Mouse (Mus musculus): ENCODE results near the gene Gm19668. TPM values are rescaled to one million over a fixed set of nuclear protein-coding genes. Genes with fewer than 3 reads are reported as not detected.

The Gm19668 gene
- not detected for polyA plus RNA-seq (2014; fragmentation: Illumina TruSeq; extraction: RNeasy Lipid Tissue Mini Kit (QIAGEN cat#74804); ENCODE audit: low read depth, low replicate concordance)

GRCm38 (mm10) chr10:77798921-77799508 lies at the start of gene Gm19668:
TSS of gene Gm19668 (minus strand) at chr10:77799133.

GRCm38 (mm10) chr10:77846503-77846902 lies 47.6 kb upstream of the Gm19668 start, which contains the start of gene Gm36176:
TSS of gene Gm36176 (plus strand) at chr10:77846803.

GRCm38 (mm10) chr10:77835647-77836046 lies 36.7 kb upstream of the Gm19668 start, which contains the start of gene Krtap10-10:
TSS of gene Krtap10-10 (plus strand) at chr10:77835947.

GRCm38 (mm10) chr10:77826951-77827350 lies 28.0 kb upstream of the Gm19668 start, which contains the start of gene Krtap10-4:
TSS of gene Krtap10-4 (minus strand) at chr10:77827095.

GRCm38 (mm10) chr10:77814382-77814781 lies 15.4 kb upstream of the Gm19668 start, which contains the start of gene Gm2696:
TSS of gene Gm2696 (plus strand) at chr10:77814682.

GRCm38 (mm10) chr10:77811743-77812142 lies 12.8 kb upstream of the Gm19668 start, which contains the start of gene Gm9507:
TSS of gene Gm9507 (minus strand) at chr10:77811843.

GRCm38 (mm10) chr10:77794976-77795375 lies 4.0 kb downstream of the Gm19668 start, which contains the start of gene Gm9639:
TSS of gene Gm9639 (minus strand) at chr10:77795076.

GRCm38 (mm10) chr10:77787876-77788275 lies 11.1 kb downstream of the Gm19668 start, which contains the start of gene Gm7137:
TSS of gene Gm7137 (minus strand) at chr10:77788200.

GRCm38 (mm10) chr10:77782442-77782841 lies 16.5 kb downstream of the Gm19668 start, which contains the start of gene Gm3250:
TSS of gene Gm3250 (minus strand) at chr10:77782542.

GRCm38 (mm10) chr10:77776844-77777243 lies 22.1 kb downstream of the Gm19668 start, which contains the start of gene Gm7138:
TSS of gene Gm7138 (minus strand) at chr10:77776944.

GRCm38 (mm10) chr10:77771225-77771624 lies 27.7 kb downstream of the Gm19668 start, which contains the start of gene Gm3238:
TSS of gene Gm3238 (minus strand) at chr10:77771325.

GRCm38 (mm10) chr10:77759582-77759981 lies 39.4 kb downstream of the Gm19668 start, which contains the start of gene Gm3233:
TSS of gene Gm3233 (minus strand) at chr10:77759682.

GRCm38 (mm10) chr10:77751254-77751653 lies 47.7 kb downstream of the Gm19668 start, which contains the start of gene Gm9736:
TSS of gene Gm9736 (minus strand) at chr10:77751354.

Other genes with a start within 250 kb of the Gm19668 start
- gene Pttg1ip, start 217.4 kb downstream of the Gm19668 start, polyA plus RNA-seq (2014; fragmentation: Illumina TruSeq; extraction: RNeasy Lipid Tissue Mini Kit (QIAGEN cat#74804); ENCODE audit: low read depth, low replicate concordance): 176 TPM
- gene Sumo3, start 193.0 kb downstream of the Gm19668 start, polyA plus RNA-seq (2014; fragmentation: Illumina TruSeq; extraction: RNeasy Lipid Tissue Mini Kit (QIAGEN cat#74804); ENCODE audit: low read depth, low replicate concordance): 138 TPM
- 3.7 TPM for gene Gm49325, start 192.9 kb downstream of the Gm19668 start, polyA plus RNA-seq (2014; fragmentation: Illumina TruSeq; extraction: RNeasy Lipid Tissue Mini Kit (QIAGEN cat#74804); ENCODE audit: low read depth, low replicate concordance)
- 41.8 TPM for gene Ube2g2, start 176.9 kb downstream of the Gm19668 start, polyA plus RNA-seq (2014; fragmentation: Illumina TruSeq; extraction: RNeasy Lipid Tissue Mini Kit (QIAGEN cat#74804); ENCODE audit: low read depth, low replicate concordance)
- 0.27 TPM for gene Tspear, start 112.6 kb downstream of the Gm19668 start, polyA plus RNA-seq (2014; fragmentation: Illumina TruSeq; extraction: RNeasy Lipid Tissue Mini Kit (QIAGEN cat#74804); ENCODE audit: low read depth, low replicate concordance)
- gene Gm19402, start 108.4 kb downstream of the Gm19668 start, polyA plus RNA-seq (2014; fragmentation: Illumina TruSeq; extraction: RNeasy Lipid Tissue Mini Kit (QIAGEN cat#74804); ENCODE audit: low read depth, low replicate concordance): not detected
- not detected for gene Gm9508, start 101.9 kb downstream of the Gm19668 start, polyA plus RNA-seq (2014; fragmentation: Illumina TruSeq; extraction: RNeasy Lipid Tissue Mini Kit (QIAGEN cat#74804); ENCODE audit: low read depth, low replicate concordance)
- not detected for gene Gm10272, start 92.5 kb downstream of the Gm19668 start, polyA plus RNA-seq (2014; fragmentation: Illumina TruSeq; extraction: RNeasy Lipid Tissue Mini Kit (QIAGEN cat#74804); ENCODE audit: low read depth, low replicate concordance)
- gene Gm10024, start 87.7 kb downstream of the Gm19668 start, polyA plus RNA-seq (2014; fragmentation: Illumina TruSeq; extraction: RNeasy Lipid Tissue Mini Kit (QIAGEN cat#74804); ENCODE audit: low read depth, low replicate concordance): not detected
- gene Gm10142, start 83.3 kb downstream of the Gm19668 start, polyA plus RNA-seq (2014; fragmentation: Illumina TruSeq; extraction: RNeasy Lipid Tissue Mini Kit (QIAGEN cat#74804); ENCODE audit: low read depth, low replicate concordance): not detected
- gene Krtap12-1, start 78.5 kb downstream of the Gm19668 start, polyA plus RNA-seq (2014; fragmentation: Illumina TruSeq; extraction: RNeasy Lipid Tissue Mini Kit (QIAGEN cat#74804); ENCODE audit: low read depth, low replicate concordance): not detected
- not detected for gene Gm10100, start 72.6 kb downstream of the Gm19668 start, polyA plus RNA-seq (2014; fragmentation: Illumina TruSeq; extraction: RNeasy Lipid Tissue Mini Kit (QIAGEN cat#74804); ENCODE audit: low read depth, low replicate concordance)
- gene Gm18596, start 56.5 kb downstream of the Gm19668 start, polyA plus RNA-seq (2014; fragmentation: Illumina TruSeq; extraction: RNeasy Lipid Tissue Mini Kit (QIAGEN cat#74804); ENCODE audit: low read depth, low replicate concordance): not detected
- not detected for gene Gm9736, start 47.8 kb downstream of the Gm19668 start, polyA plus RNA-seq (2014; fragmentation: Illumina TruSeq; extraction: RNeasy Lipid Tissue Mini Kit (QIAGEN cat#74804); ENCODE audit: low read depth, low replicate concordance)
- not detected for gene Gm3233, start 39.5 kb downstream of the Gm19668 start, polyA plus RNA-seq (2014; fragmentation: Illumina TruSeq; extraction: RNeasy Lipid Tissue Mini Kit (QIAGEN cat#74804); ENCODE audit: low read depth, low replicate concordance)
- not detected for gene Gm3238, start 27.8 kb downstream of the Gm19668 start, polyA plus RNA-seq (2014; fragmentation: Illumina TruSeq; extraction: RNeasy Lipid Tissue Mini Kit (QIAGEN cat#74804); ENCODE audit: low read depth, low replicate concordance)
- gene Gm7138, start 22.2 kb downstream of the Gm19668 start, polyA plus RNA-seq (2014; fragmentation: Illumina TruSeq; extraction: RNeasy Lipid Tissue Mini Kit (QIAGEN cat#74804); ENCODE audit: low read depth, low replicate concordance): not detected
- gene Gm3250, start 16.6 kb downstream of the Gm19668 start, polyA plus RNA-seq (2014; fragmentation: Illumina TruSeq; extraction: RNeasy Lipid Tissue Mini Kit (QIAGEN cat#74804); ENCODE audit: low read depth, low replicate concordance): not detected
- not detected for gene Gm7137, start 10.9 kb downstream of the Gm19668 start, polyA plus RNA-seq (2014; fragmentation: Illumina TruSeq; extraction: RNeasy Lipid Tissue Mini Kit (QIAGEN cat#74804); ENCODE audit: low read depth, low replicate concordance)
- gene Gm9639, start 4.1 kb downstream of the Gm19668 start, polyA plus RNA-seq (2014; fragmentation: Illumina TruSeq; extraction: RNeasy Lipid Tissue Mini Kit (QIAGEN cat#74804); ENCODE audit: low read depth, low replicate concordance): not detected
- not detected for gene Gm9507, start 12.7 kb upstream of the Gm19668 start, polyA plus RNA-seq (2014; fragmentation: Illumina TruSeq; extraction: RNeasy Lipid Tissue Mini Kit (QIAGEN cat#74804); ENCODE audit: low read depth, low replicate concordance)
- gene Gm2696, start 15.5 kb upstream of the Gm19668 start, polyA plus RNA-seq (2014; fragmentation: Illumina TruSeq; extraction: RNeasy Lipid Tissue Mini Kit (QIAGEN cat#74804); ENCODE audit: low read depth, low replicate concordance): not detected
- gene Krtap10-4, start 28.0 kb upstream of the Gm19668 start, polyA plus RNA-seq (2014; fragmentation: Illumina TruSeq; extraction: RNeasy Lipid Tissue Mini Kit (QIAGEN cat#74804); ENCODE audit: low read depth, low replicate concordance): not detected
- not detected for gene Krtap10-10, start 36.8 kb upstream of the Gm19668 start, polyA plus RNA-seq (2014; fragmentation: Illumina TruSeq; extraction: RNeasy Lipid Tissue Mini Kit (QIAGEN cat#74804); ENCODE audit: low read depth, low replicate concordance)
- gene Gm36176, start 47.7 kb upstream of the Gm19668 start, polyA plus RNA-seq (2014; fragmentation: Illumina TruSeq; extraction: RNeasy Lipid Tissue Mini Kit (QIAGEN cat#74804); ENCODE audit: low read depth, low replicate concordance): not detected
- not detected for gene Gm10318, start 53.7 kb upstream of the Gm19668 start, polyA plus RNA-seq (2014; fragmentation: Illumina TruSeq; extraction: RNeasy Lipid Tissue Mini Kit (QIAGEN cat#74804); ENCODE audit: low read depth, low replicate concordance)
- gene Gm3285, start 62.8 kb upstream of the Gm19668 start, polyA plus RNA-seq (2014; fragmentation: Illumina TruSeq; extraction: RNeasy Lipid Tissue Mini Kit (QIAGEN cat#74804); ENCODE audit: low read depth, low replicate concordance): not detected
- gene Lrrc3, start 103.4 kb upstream of the Gm19668 start, polyA plus RNA-seq (2014; fragmentation: Illumina TruSeq; extraction: RNeasy Lipid Tissue Mini Kit (QIAGEN cat#74804); ENCODE audit: low read depth, low replicate concordance): 3.8 TPM
- 1.5 TPM for gene Trpm2, start 171.4 kb upstream of the Gm19668 start, polyA plus RNA-seq (2014; fragmentation: Illumina TruSeq; extraction: RNeasy Lipid Tissue Mini Kit (QIAGEN cat#74804); ENCODE audit: low read depth, low replicate concordance)
- 20.0 TPM for gene 1810043G02Rik, start 179.4 kb upstream of the Gm19668 start, polyA plus RNA-seq (2014; fragmentation: Illumina TruSeq; extraction: RNeasy Lipid Tissue Mini Kit (QIAGEN cat#74804); ENCODE audit: low read depth, low replicate concordance)
- gene Pfkl, start 210.9 kb upstream of the Gm19668 start, polyA plus RNA-seq (2014; fragmentation: Illumina TruSeq; extraction: RNeasy Lipid Tissue Mini Kit (QIAGEN cat#74804); ENCODE audit: low read depth, low replicate concordance): 61.7 TPM
- gene Dnmt3l, start 242.8 kb upstream of the Gm19668 start, polyA plus RNA-seq (2014; fragmentation: Illumina TruSeq; extraction: RNeasy Lipid Tissue Mini Kit (QIAGEN cat#74804); ENCODE audit: low read depth, low replicate concordance): 0.87 TPM
- 0.69 TPM for gene Aire, start 244.5 kb upstream of the Gm19668 start, polyA plus RNA-seq (2014; fragmentation: Illumina TruSeq; extraction: RNeasy Lipid Tissue Mini Kit (QIAGEN cat#74804); ENCODE audit: low read depth, low replicate concordance)

Measured in adipose tissue, adult 10 weeks (tissue).